Mouse (Mus musculus): ENCODE measurements around the gene Enpep.

Gene Enpep

GRCm38 (mm10) chr3:129311951-129312350 is 20.6 kb downstream of the Enpep start:
- DNase-seq = no peak

GRCm38 (mm10) chr3:129309926-129310325 is 22.6 kb downstream of the Enpep start:
- DNase-seq = no peak

GRCm38 (mm10) chr3:129308876-129309275 is 23.6 kb downstream of the Enpep start:
- DNase-seq = peak; percentile 9

GRCm38 (mm10) chr3:129308102-129308752 is 24.3 kb downstream of the Enpep start:
- no peak for DNase-seq

- DNase-seq = peak; percentile 7
These were observed 28.6 kb downstream of the Enpep start for GRCm38 (mm10) chr3:129303941-129304340.

- DNase-seq = no peak
These were observed 32.6 kb downstream of the Enpep start for GRCm38 (mm10) chr3:129299874-129300273.

GRCm38 (mm10) chr3:129298606-129299005 is 33.9 kb downstream of the Enpep start:
- DNase-seq = no peak

- no peak for DNase-seq
These were observed 35.5 kb downstream of the Enpep start for GRCm38 (mm10) chr3:129296994-129297393.

GRCm38 (mm10) chr3:129295883-129296282 is 36.6 kb downstream of the Enpep start:
- DNase-seq = no peak

- DNase-seq = no peak
These were observed 43.0 kb downstream of the Enpep start for GRCm38 (mm10) chr3:129289536-129289935.

- no peak for DNase-seq
These were observed 45.4 kb downstream of the Enpep start for GRCm38 (mm10) chr3:129287140-129287539.

- DNase-seq = no peak
These were observed 46.1 kb downstream of the Enpep start for GRCm38 (mm10) chr3:129286426-129286825.

GRCm38 (mm10) chr3:129284326-129284725 is 48.2 kb downstream of the Enpep start:
- no peak for DNase-seq

- no peak for DNase-seq
These were observed 53.1 kb downstream of the Enpep start for GRCm38 (mm10) chr3:129279441-129279840.

- DNase-seq = no peak
These were observed 59.2 kb downstream of the Enpep start for GRCm38 (mm10) chr3:129273156-129273831.

GRCm38 (mm10) chr3:129270044-129270443 is 62.5 kb downstream of the Enpep start:
- DNase-seq = no peak

GRCm38 (mm10) chr3:129268886-129269683 is 63.4 kb downstream of the Enpep start:
- no peak for DNase-seq

GRCm38 (mm10) chr3:129258497-129258896 is 74.0 kb downstream of the Enpep start:
- DNase-seq = no peak

GRCm38 (mm10) chr3:129256766-129257165 is 75.8 kb downstream of the Enpep start:
- DNase-seq = no peak

GRCm38 (mm10) chr3:129256283-129256682 is 76.2 kb downstream of the Enpep start:
- DNase-seq = no peak

GRCm38 (mm10) chr3:129254246-129254645 is 78.3 kb downstream of the Enpep start:
- DNase-seq = no peak

- no peak for DNase-seq
These were observed 81.5 kb downstream of the Enpep start for GRCm38 (mm10) chr3:129250997-129251396.

- peak; percentile 64 for DNase-seq
These were observed 93.8 kb downstream of the Enpep start for GRCm38 (mm10) chr3:129238664-129239258.
